Mouse (Mus musculus) intestine, embryonic 14.5 days (tissue): Measurements from ENCODE around the gene Slc51b. TPM values are rescaled to one million over a fixed set of nuclear protein-coding genes. Genes with fewer than 3 reads are reported as not detected.

Experiments used
- ATAC-seq: fragments of 200-750 bp; cut with Nextera tagmentation; replicated peaks from 2 replicates; pipeline ENCODE4 v1.8.0; 2017; ENCODE audit warnings: low read depth, moderate number of reproducible peaks, moderate TSS enrichment, moderate library complexity; ENCODE audit not compliant: low FRiP score, low TSS enrichment
- DNase-seq: peaks from one replicate; pipeline ENCODE4 v3.0.0-alpha.2; 2018; ENCODE audit warnings: low spot score
- H3K27ac ChIP-seq: fragments of 300-500 bp; sonication (generic); 2 replicates; pipeline ENCODE4 v1.5.1; 2014; ENCODE audit warnings: low read depth, mild to moderate bottlenecking, control low read depth
- H3K27me3 ChIP-seq: fragments of 300-500 bp; sonication (generic); replicated peaks from 2 replicates; pipeline ENCODE4 v1.6.1; 2014; ENCODE audit warnings: low read length, control low read depth; ENCODE audit not compliant: control insufficient read depth, insufficient read depth
- H3K36me3 ChIP-seq: fragments of 300-500 bp; sonication (generic); 2 replicates; pipeline ENCODE4 v1.6.1; 2014; ENCODE audit warnings: low read length, control low read depth; ENCODE audit not compliant: control insufficient read depth, insufficient read depth
- H3K4me1 ChIP-seq: fragments of 300-500 bp; sonication (generic); replicated peaks from 2 replicates; pipeline ENCODE4 v1.6.1; 2014; ENCODE audit warnings: low read length, control low read depth, mixed read lengths; ENCODE audit not compliant: control insufficient read depth, insufficient read depth
- H3K4me2 ChIP-seq: fragments of 300-500 bp; sonication (generic); 2 replicates; pipeline ENCODE4 v1.6.1; 2014; ENCODE audit warnings: low read length
- H3K4me3 ChIP-seq: fragments of 300-500 bp; sonication (generic); 2 replicates; pipeline ENCODE4 v1.5.1; 2014; ENCODE audit warnings: low read depth, low read length, control low read depth, mixed read lengths
- H3K9ac ChIP-seq: fragments of 300-500 bp; sonication (generic); 2 replicates; pipeline ENCODE4 v1.6.1; 2014; ENCODE audit warnings: mild to moderate bottlenecking, low read length
- H3K9me3 ChIP-seq: fragments of 300-500 bp; sonication (generic); 2 replicates; pipeline ENCODE4 v1.6.1; 2016; ENCODE audit warnings: low read length, control low read depth; ENCODE audit not compliant: control insufficient read depth
- WGBS: fragments of 180-500 bp; shearing (Covaris S2); extraction: QIAGEN DNeasy Blood & Tissue Kit; methylation state at CpG from one replicate; pipeline ENCODE4 v1.1.7; 2014; 5-methylcytosine and 5-hydroxymethylcytosine counted together
- polyA plus RNA-seq: library from polyadenylated mRNA; unstranded; fragments of >200 nt; fragmentation: Nextera tagmentation; extraction: Ambion mirVana; gene quantifications from 2 replicates; pipeline ENCODE4 v1.2.1, GENCODE M21; 2014

The Slc51b gene
- polyA plus RNA-seq, 1 experiment from 2014 or later, result 0.80 TPM

DNA sequence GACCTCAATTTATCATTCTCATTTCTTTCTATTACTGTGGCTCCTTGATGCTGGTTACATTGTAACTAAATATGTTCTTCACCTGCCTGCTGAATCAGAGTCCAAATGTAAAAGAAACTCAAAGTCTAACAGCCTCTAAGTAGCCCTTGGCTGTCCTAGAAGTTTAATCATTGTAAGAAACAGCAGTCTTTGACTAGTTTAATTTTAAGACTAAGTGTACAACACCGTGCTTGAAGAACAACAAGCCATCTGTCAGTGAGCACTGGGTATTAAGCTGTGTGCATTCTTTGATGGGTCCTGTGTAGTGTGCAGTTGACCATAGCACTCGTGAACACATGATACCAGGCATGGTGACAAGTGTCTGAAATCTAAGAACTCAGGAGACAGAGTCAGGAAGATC, 4.8 kb upstream of the Slc51b start:
- 78% methylated on average over 2 of the region's 2 CpGs for WGBS
- H3K27ac ChIP-seq, result no peak overlapping the region

DNA sequence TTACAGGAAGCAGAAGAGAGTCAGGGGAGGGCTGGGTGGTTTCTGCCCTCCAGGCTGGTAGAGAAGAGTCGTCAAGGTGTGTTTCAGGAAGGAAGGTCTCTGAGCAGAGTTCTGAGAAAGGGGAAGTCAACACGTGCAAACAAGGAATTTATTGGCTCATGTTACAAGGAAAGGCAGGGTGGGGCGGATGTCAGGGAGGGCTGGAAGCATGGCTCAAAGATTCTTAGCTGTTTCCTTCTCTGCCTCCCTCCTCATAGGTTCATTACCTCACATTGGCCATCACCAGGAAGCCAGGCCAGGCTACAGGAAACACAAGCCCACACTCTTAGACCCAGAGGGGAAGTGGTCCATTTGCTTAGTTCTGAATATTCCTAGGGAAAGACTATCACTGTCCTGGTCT, 1.6 kb upstream of the Slc51b start:
- H3K9ac ChIP-seq, result no peak overlapping the region
- no peaks in the 10 kb centered on the region for H3K36me3 ChIP-seq
- H3K4me3 ChIP-seq, result no peak overlapping the region
- ATAC-seq (no peak), DNase-seq (no peak)
- 20% methylated on average over 3 of the region's 3 CpGs for WGBS
- no peaks in the 10 kb centered on the region for H3K9me3 ChIP-seq
- no peak overlapping the region for H3K4me2 ChIP-seq
- no peaks in the 10 kb centered on the region for H3K27me3 ChIP-seq
- no peak overlapping the region for H3K27ac ChIP-seq
- no peaks in the 10 kb centered on the region for H3K4me1 ChIP-seq

More for the DNA sequence above, 4.8 kb upstream of the Slc51b start:
- H3K4me2 ChIP-seq, result no peak overlapping the region
- H3K4me1 ChIP-seq, result no peaks in the 10 kb centered on the region
- H3K36me3 ChIP-seq, result no peaks in the 10 kb centered on the region
- H3K4me3 ChIP-seq, result no peak overlapping the region
- DNase-seq, result no peak
- no peaks in the 10 kb centered on the region for H3K9me3 ChIP-seq
- H3K27me3 ChIP-seq, result no peaks in the 10 kb centered on the region
- H3K9ac ChIP-seq, result no peak overlapping the region
- no peak for ATAC-seq

DNA sequence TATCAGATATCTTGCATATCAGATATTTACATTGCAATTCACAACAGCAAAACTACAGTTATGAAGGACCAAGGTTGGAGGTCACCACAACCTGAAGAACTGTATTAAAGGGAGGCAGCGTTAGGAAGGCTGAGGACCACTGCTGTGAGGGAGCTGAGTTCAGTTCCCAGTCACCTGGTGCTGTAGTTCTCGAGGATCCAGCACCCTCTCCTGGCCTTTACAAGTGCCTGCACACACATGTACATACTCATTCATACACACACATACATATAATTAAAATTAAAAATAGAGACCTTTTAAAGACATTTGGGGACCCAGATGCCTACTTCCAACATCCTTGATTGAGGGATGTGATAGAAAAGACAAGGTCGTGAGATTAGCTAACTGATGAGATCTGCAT, 3.1 kb downstream of the Slc51b start:
- Histone ChIP-seq H3K4me3 (no peak overlapping the region), H3K4me1 (no peaks in the 10 kb centered on the region), H3K27me3 (0 out of 2 replicates have a peak, but pooled peaks cover 3% of the 10 kb centered on the region), H3K27ac (no peak overlapping the region), H3K4me2 (no peak overlapping the region), H3K9me3 (no peaks in the 10 kb centered on the region), H3K36me3 (no peaks in the 10 kb centered on the region), H3K9ac (no peak overlapping the region)
- 80% methylated on average over 3 of the region's 3 CpGs for WGBS
- no peak for ATAC-seq
- DNase-seq, result no peak

- no peaks in the 10 kb centered on the region for H3K4me1 ChIP-seq
- no peaks in the 10 kb centered on the region for H3K9me3 ChIP-seq
- WGBS, result 23% methylated on average over 3 of the region's 3 CpGs
- DNase-seq (no peak), ATAC-seq (no peak)
- H3K36me3 ChIP-seq, result no peaks in the 10 kb centered on the region
- H3K27ac ChIP-seq, result no peak overlapping the region
- no peak overlapping the region for H3K4me3 ChIP-seq
- peaks cover 12% of the 10 kb centered on the region; the same call in 1 of the 2 replicates for H3K27me3 ChIP-seq
- H3K9ac ChIP-seq, result no peak overlapping the region
- H3K4me2 ChIP-seq, result no peak overlapping the region
These were observed 5.0 kb downstream of the Slc51b start for GRCm38 (mm10) chr9:65417738-65418137.

GRCm38 (mm10) chr9:65411326-65411725, 11.4 kb downstream of the Slc51b start:
- H3K4me1 ChIP-seq, result no peaks in the 10 kb centered on the region
- no peak for DNase-seq
- no peak overlapping the region for H3K4me2 ChIP-seq
- no peaks in the 10 kb centered on the region for H3K9me3 ChIP-seq
- H3K9ac ChIP-seq, result no peak overlapping the region
- H3K27me3 ChIP-seq, result peaks cover 15% of the 10 kb centered on the region
- WGBS, result 56% methylated on average over 3 of the region's 3 CpGs
- ATAC-seq, result no peak
- H3K27ac ChIP-seq, result no peak overlapping the region
- H3K4me3 ChIP-seq, result no peak overlapping the region
- no peaks in the 10 kb centered on the region for H3K36me3 ChIP-seq

- no peaks in the 10 kb centered on the region for H3K4me1 ChIP-seq
- no peak overlapping the region for H3K9ac ChIP-seq
- no peak for DNase-seq
- WGBS, result 90% methylated on average over 8 of the region's 8 CpGs
- H3K36me3 ChIP-seq, result no peaks in the 10 kb centered on the region
- no peak overlapping the region for H3K4me3 ChIP-seq
- H3K4me2 ChIP-seq, result no peak overlapping the region
- ATAC-seq, result no peak
- peaks cover 14% of the 10 kb centered on the region for H3K27me3 ChIP-seq
- H3K27ac ChIP-seq, result no peak overlapping the region
- H3K9me3 ChIP-seq, result no peaks in the 10 kb centered on the region
These were observed 12.4 kb downstream of the Slc51b start for GRCm38 (mm10) chr9:65410378-65410777.

DNA sequence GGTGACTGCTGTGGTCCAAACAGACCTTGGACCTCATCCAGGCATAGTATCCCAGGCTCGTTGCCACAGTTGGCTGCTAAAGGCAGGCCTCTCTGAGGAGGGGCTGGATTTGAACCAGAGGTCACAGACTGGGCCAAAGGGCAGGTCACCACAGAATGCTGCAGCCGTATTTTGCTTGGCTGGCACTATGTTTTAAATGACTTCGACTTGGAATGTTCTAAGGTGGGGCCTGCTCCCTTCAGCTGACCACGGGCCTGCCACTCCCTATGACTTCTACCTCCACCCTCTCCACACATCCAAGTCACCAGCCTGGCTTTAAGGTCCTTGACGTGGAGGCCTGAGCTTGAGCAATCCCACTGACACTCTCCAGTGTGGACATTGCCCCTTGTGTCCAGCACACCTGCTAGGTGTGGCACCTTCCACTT, 13.9 kb downstream of the Slc51b start:
- WGBS, result 62% methylated on average over 5 of the region's 5 CpGs

DNA sequence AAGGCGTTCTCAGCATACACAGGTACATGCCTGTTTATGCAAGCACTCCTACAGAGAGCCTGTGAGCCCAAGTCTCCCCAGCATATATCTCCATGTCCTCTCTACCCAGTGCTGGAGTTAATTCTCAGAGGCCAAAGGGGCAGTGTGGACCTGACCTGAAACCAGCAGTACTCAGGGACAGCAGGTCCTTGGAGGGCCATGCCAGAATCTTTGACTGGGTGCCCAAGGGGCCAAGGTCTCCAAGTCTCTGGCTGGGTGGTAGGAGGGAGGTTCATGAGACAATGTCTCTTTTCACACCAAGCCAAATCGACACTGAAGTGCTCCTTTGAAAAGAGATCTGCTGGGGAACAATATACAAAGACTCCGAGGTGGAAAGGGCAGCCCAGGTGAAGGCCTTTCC, 14.9 kb downstream of the Slc51b start:
- no peak overlapping the region for H3K4me2 ChIP-seq
- H3K4me1 ChIP-seq, result no peaks in the 10 kb centered on the region
- DNase-seq (no peak), ATAC-seq (no peak)
- no peaks in the 10 kb centered on the region for H3K9me3 ChIP-seq
- no peak overlapping the region for H3K9ac ChIP-seq
- no peak overlapping the region for H3K27ac ChIP-seq
- H3K27me3 ChIP-seq, result peaks cover 16% of the 10 kb centered on the region
- WGBS, result 70% methylated on average over 3 of the region's 3 CpGs
- H3K4me3 ChIP-seq, result no peak overlapping the region
- H3K36me3 ChIP-seq, result no peaks in the 10 kb centered on the region

More for the DNA sequence above, 13.9 kb downstream of the Slc51b start:
- Histone ChIP-seq H3K4me2 (no peak overlapping the region), H3K4me1 (no peaks in the 10 kb centered on the region), H3K4me3 (no peak overlapping the region), H3K9me3 (no peaks in the 10 kb centered on the region), H3K27ac (no peak overlapping the region), H3K9ac (no peak overlapping the region), H3K36me3 (no peaks in the 10 kb centered on the region), H3K27me3 (peaks cover 17% of the 10 kb centered on the region)
- DNase-seq, result no peak
- ATAC-seq, result no peak

DNA sequence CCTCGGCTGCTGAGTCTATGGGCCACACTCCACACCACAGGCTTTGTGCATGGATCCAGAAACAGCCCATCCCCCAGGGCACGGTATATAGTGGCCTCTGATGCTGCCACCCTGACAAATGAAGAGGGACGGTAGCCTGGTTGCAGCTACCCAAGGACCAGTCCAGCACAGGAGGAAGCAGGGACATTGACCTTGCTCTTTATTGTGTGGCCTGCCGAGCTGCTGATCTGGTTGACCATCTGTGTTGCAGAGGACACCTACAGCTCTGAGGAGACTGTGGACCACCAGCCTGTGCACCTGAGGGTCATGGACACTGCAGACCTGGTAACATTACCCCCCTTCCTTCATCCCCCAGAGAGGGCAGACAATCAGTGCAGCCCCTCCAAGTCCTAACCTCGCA, 15.4 kb downstream of the Slc51b start:
- H3K4me2 ChIP-seq, result no peak overlapping the region
- peaks cover 21% of the 10 kb centered on the region for H3K27me3 ChIP-seq
- 81% methylated on average over 5 of the region's 5 CpGs for WGBS
- no peak overlapping the region for H3K27ac ChIP-seq
- no peaks in the 10 kb centered on the region for H3K36me3 ChIP-seq
- ATAC-seq (no peak), DNase-seq (no peak)
- H3K4me1 ChIP-seq, result no peaks in the 10 kb centered on the region
- H3K4me3 ChIP-seq, result no peak overlapping the region
- H3K9ac ChIP-seq, result no peak overlapping the region
- no peaks in the 10 kb centered on the region for H3K9me3 ChIP-seq
